Mouse (Mus musculus): ENCODE measurements around the gene Enoph1. TPM values are rescaled to one million over a fixed set of nuclear protein-coding genes. Genes with fewer than 3 reads are reported as not detected.

Enoph1 gene
- 22.3 and 33.9 TPM in 2 replicates for polyA plus RNA-seq (2012; rRNA removed; ENCODE audit: low replicate concordance)

DNA sequence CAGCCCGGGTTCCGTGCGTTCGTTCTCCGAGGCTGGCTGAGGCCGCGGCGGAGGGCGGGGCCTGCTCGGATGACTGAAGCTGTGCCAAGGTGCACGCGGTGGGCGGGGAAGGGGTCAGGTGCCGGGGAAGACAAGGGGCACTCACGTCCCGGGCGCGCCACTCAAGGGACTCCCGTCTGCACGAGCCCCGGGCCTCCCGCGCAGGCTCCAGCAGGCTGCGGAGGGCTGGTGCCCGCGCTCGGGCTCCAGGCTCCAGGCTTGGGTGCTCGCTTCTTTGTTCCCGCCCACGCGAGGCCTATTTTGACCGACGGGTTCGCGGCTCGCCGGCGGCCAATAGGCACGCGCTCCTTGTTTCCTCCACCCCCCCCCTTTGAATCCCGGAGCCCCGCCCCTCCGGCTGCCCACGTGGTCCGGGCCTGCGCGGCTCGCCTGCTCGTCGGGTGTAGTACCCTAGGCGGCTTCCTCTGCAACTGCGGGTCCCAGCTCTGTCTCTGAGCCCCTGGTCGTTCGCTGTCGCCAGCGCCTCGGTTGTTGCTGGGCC lies at the start of gene Enoph1, which contains the start of gene Hnrnpdl:
Enoph1 (plus strand) TSS at position 384 of the 541 bp plus-strand sequence.
Hnrnpdl (minus strand) TSS at position 63 of the 541 bp plus-strand sequence.

Other genes with a start within 250 kb of the Enoph1 start
- gene Vamp9, start 133.7 kb upstream of the Enoph1 start, polyA plus RNA-seq (2012; rRNA removed; ENCODE audit: low replicate concordance) = 0.46 TPM in 1 of 2 replicates, not detected in the other
- gene Hnrnpd, start 61.0 kb upstream of the Enoph1 start, polyA plus RNA-seq (2012; rRNA removed; ENCODE audit: low replicate concordance) = 7.6 and 24.9 TPM in 2 replicates
- 0.80 and 2.6 TPM in 2 replicates for gene 4930524J08Rik, start 60.9 kb upstream of the Enoph1 start, polyA plus RNA-seq (2012; rRNA removed; ENCODE audit: low replicate concordance)
- 41.5 and 93.7 TPM in 2 replicates for gene Hnrnpdl, start 321 bp upstream of the Enoph1 start, polyA plus RNA-seq (2012; rRNA removed; ENCODE audit: low replicate concordance)
- gene Tmem150c, start 119.8 kb downstream of the Enoph1 start, polyA plus RNA-seq (2012; rRNA removed; ENCODE audit: low replicate concordance) = 0.04 and 0.28 TPM in 2 replicates